Comparison of ENCODE assay signal across 19 mouse cellular contexts in the genomic region with DNA sequence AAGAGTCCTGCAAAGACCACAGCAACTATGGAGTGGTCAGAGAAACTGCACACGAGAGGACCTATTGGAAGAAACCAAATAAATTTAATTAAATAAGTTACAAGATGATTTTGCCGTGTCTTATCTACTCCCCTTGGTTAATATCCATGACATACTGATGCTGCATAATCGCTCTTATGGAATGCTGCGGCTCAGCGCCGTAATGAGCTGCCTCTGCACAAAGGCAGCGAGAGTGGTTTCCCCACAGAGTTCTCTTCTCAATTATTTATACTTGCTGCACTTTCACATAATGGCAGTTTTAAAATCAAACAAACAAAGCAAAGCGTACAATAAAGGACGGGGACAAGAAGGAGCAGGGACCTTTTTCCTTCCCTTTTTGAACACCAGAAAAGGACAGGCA.
DNase-seq lines count a peak whose midpoint lies in the region; ATAC-seq and TF ChIP-seq lines count a peak whose summit lies in the region.
"Had no signal": no experiment of that assay in that cellular context is flagged by ENCODE, and none has a peak within 500 bp of the region (broad histone marks: within the 10 kb centered on the region; RNA-seq: fewer than 3 reads in every experiment).

No protein-coding gene starts in this region.

- no peak overlapping the region for H3K4me3 ChIP-seq in intestine, embryonic 14.5 days (ENCODE audit: low read depth, low read length)
- H3K4me3 ChIP-seq in intestine, postnatal 0 days (ENCODE audit: low read depth, low read length): no peak overlapping the region
- H3K4me3 ChIP-seq in forebrain, embryonic 12.5 days (replicated peaks): no peak overlapping the region
- no peak overlapping the region for H3K4me3 ChIP-seq in hindbrain, embryonic 16.5 days (ENCODE audit: low read length)
- no peak overlapping the region for H3K4me3 ChIP-seq in olfactory bulb, adult 2 months (ENCODE audit: insufficient read depth, low read depth, low read length)
- H3K4me3 ChIP-seq in limb, embryonic 10.5 days: no peak overlapping the region
- H3K4me3 ChIP-seq in kidney, embryonic 16.5 days (ENCODE audit: low read length): no peak overlapping the region
- H3K4me3 ChIP-seq: embryonic facial prominence, embryonic 12.5 days; heart, embryonic 13.5 days; limb, embryonic 12.5 days had no signal

- no peak overlapping the region for H3K4me2 ChIP-seq in intestine, embryonic 14.5 days (ENCODE audit: low read length)
- no peak overlapping the region for H3K4me2 ChIP-seq in intestine, postnatal 0 days (replicated peaks; ENCODE audit: low read depth)
- no peak overlapping the region for H3K4me2 ChIP-seq in forebrain, embryonic 12.5 days
- peak overlapping the region; percentile 7; the same call in 1 of the 2 replicates for H3K4me2 ChIP-seq in hindbrain, embryonic 16.5 days (ENCODE audit: low read length)
- H3K4me2 ChIP-seq in kidney, embryonic 16.5 days (replicated peaks; ENCODE audit: low read depth, low read length): no peak overlapping the region
- H3K4me2 ChIP-seq: embryonic facial prominence, embryonic 12.5 days; heart, embryonic 13.5 days; limb, embryonic 12.5 days had no signal

- no peak for TF ChIP-seq POLR2A in olfactory bulb, adult 2 months (IDR thresholded peaks at IDR 0.05; ENCODE audit: insufficient read depth, low read depth, low read length)

- no peaks in the 10 kb centered on the region for H3K27me3 ChIP-seq in intestine, embryonic 14.5 days (replicated peaks; ENCODE audit: control insufficient read depth, insufficient read depth, low read length)
- H3K27me3 ChIP-seq in intestine, postnatal 0 days (replicated peaks; ENCODE audit: control insufficient read depth, insufficient read depth, low read length): no peaks in the 10 kb centered on the region
- H3K27me3 ChIP-seq in forebrain, embryonic 12.5 days: no peaks in the 10 kb centered on the region; the same call in 1 of the 2 replicates
- H3K27me3 ChIP-seq in hindbrain, embryonic 16.5 days (replicated peaks; ENCODE audit: control insufficient read depth, insufficient read depth, low read length): no peaks in the 10 kb centered on the region
- peaks cover 33% of the 10 kb centered on the region for H3K27me3 ChIP-seq in limb, embryonic 10.5 days (ENCODE audit: low read depth, poor library complexity, severe bottlenecking)
- H3K27me3 ChIP-seq in kidney, embryonic 16.5 days (ENCODE audit: insufficient read depth, low read length): no peaks in the 10 kb centered on the region
- H3K27me3 ChIP-seq: embryonic facial prominence, embryonic 12.5 days; heart, embryonic 13.5 days had no signal

- H3K4me1 ChIP-seq in intestine, embryonic 14.5 days (replicated peaks; ENCODE audit: control insufficient read depth, insufficient read depth, low read length): no peaks in the 10 kb centered on the region
- no peaks in the 10 kb centered on the region for H3K4me1 ChIP-seq in intestine, postnatal 0 days (replicated peaks; ENCODE audit: control insufficient read depth, insufficient read depth, low read length)
- H3K4me1 ChIP-seq in forebrain, embryonic 12.5 days: peaks cover 28% of the 10 kb centered on the region
- H3K4me1 ChIP-seq in hindbrain, embryonic 16.5 days (ENCODE audit: control insufficient read depth, insufficient read depth, low read depth, low read length): peaks cover 6% of the 10 kb centered on the region
- H3K4me1 ChIP-seq in olfactory bulb, adult 2 months (ENCODE audit: control insufficient read depth, insufficient read depth, low read length): peaks cover 20% of the 10 kb centered on the region
- peaks cover 30% of the 10 kb centered on the region for H3K4me1 ChIP-seq in limb, embryonic 10.5 days
- H3K4me1 ChIP-seq in kidney, embryonic 16.5 days (ENCODE audit: insufficient read depth, low read length): peaks cover 21% of the 10 kb centered on the region

- 69% methylated on average over 9 of the region's 9 CpGs for WGBS in intestine, embryonic 14.5 days
- WGBS in intestine, postnatal 0 days: 68% methylated on average over 9 of the region's 9 CpGs
- WGBS in forebrain, embryonic 12.5 days: 19% methylated on average over 9 of the region's 9 CpGs
- WGBS in hindbrain, embryonic 16.5 days: 18% methylated on average over 9 of the region's 9 CpGs
- 21% methylated on average over 9 of the region's 9 CpGs for WGBS in olfactory bulb, adult 2 months
- WGBS in limb, embryonic 10.5 days: 90% methylated on average over 9 of the region's 9 CpGs
- 64% methylated on average over 9 of the region's 9 CpGs for WGBS in kidney, embryonic 16.5 days

- no peaks in the 10 kb centered on the region for H3K9me3 ChIP-seq in intestine, embryonic 14.5 days (ENCODE audit: control insufficient read depth, low read length)
- H3K9me3 ChIP-seq in intestine, postnatal 0 days (ENCODE audit: control insufficient read depth): no peaks in the 10 kb centered on the region
- no peaks in the 10 kb centered on the region for H3K9me3 ChIP-seq in forebrain, embryonic 12.5 days
- no peaks in the 10 kb centered on the region for H3K9me3 ChIP-seq in hindbrain, embryonic 16.5 days (ENCODE audit: control insufficient read depth, low read length)
- H3K9me3 ChIP-seq in limb, embryonic 10.5 days (replicated peaks): no peaks in the 10 kb centered on the region
- H3K9me3 ChIP-seq in kidney, embryonic 16.5 days (ENCODE audit: low read length): no peaks in the 10 kb centered on the region
- H3K9me3 ChIP-seq: embryonic facial prominence, embryonic 12.5 days; heart, embryonic 13.5 days; limb, embryonic 12.5 days had no signal

- no peak for TF ChIP-seq CTCF in intestine, postnatal 0 days (IDR thresholded peaks at IDR 0.05; ENCODE audit: low read depth)
- TF ChIP-seq CTCF in olfactory bulb, adult 2 months (IDR thresholded peaks at IDR 0.05; ENCODE audit: insufficient read depth, low read depth, low read length): no peak

- no peaks in the 10 kb centered on the region for H3K36me3 ChIP-seq in intestine, embryonic 14.5 days (ENCODE audit: control insufficient read depth, insufficient read depth, low read length)
- H3K36me3 ChIP-seq in intestine, postnatal 0 days (ENCODE audit: control insufficient read depth, insufficient read depth): no peaks in the 10 kb centered on the region; the same call in 1 of the 2 replicates
- no peaks in the 10 kb centered on the region for H3K36me3 ChIP-seq in forebrain, embryonic 12.5 days (replicated peaks)
- H3K36me3 ChIP-seq in hindbrain, embryonic 16.5 days (ENCODE audit: control insufficient read depth, insufficient read depth, low read length): no peaks in the 10 kb centered on the region
- no peaks in the 10 kb centered on the region for H3K36me3 ChIP-seq in limb, embryonic 10.5 days
- H3K36me3 ChIP-seq in kidney, embryonic 16.5 days (ENCODE audit: insufficient read depth, low read length): peaks cover 10% of the 10 kb centered on the region; the same call in 1 of the 2 replicates
- H3K36me3 ChIP-seq: embryonic facial prominence, embryonic 12.5 days; limb, embryonic 12.5 days had no signal

- H3K27ac ChIP-seq in intestine, embryonic 14.5 days (ENCODE audit: low read depth): no peak overlapping the region
- no peak overlapping the region for H3K27ac ChIP-seq in intestine, postnatal 0 days (ENCODE audit: low read depth, low read length)
- no peak overlapping the region for H3K27ac ChIP-seq in forebrain, embryonic 12.5 days
- H3K27ac ChIP-seq in hindbrain, embryonic 16.5 days (ENCODE audit: low read depth, low read length): peak overlapping the region; percentile 54; the same call in 1 of the 2 replicates
- peak overlapping the region; percentile 82 for H3K27ac ChIP-seq in olfactory bulb, adult 2 months (ENCODE audit: insufficient read depth, low read depth, low read length)
- no peak overlapping the region for H3K27ac ChIP-seq in limb, embryonic 10.5 days
- no peak overlapping the region for H3K27ac ChIP-seq in kidney, embryonic 16.5 days (ENCODE audit: low read length)
- H3K27ac ChIP-seq: embryonic facial prominence, embryonic 12.5 days; heart, embryonic 13.5 days; limb, embryonic 12.5 days; liver, embryonic 14.5 days had no signal

- peak; percentile 43 for DNase-seq in intestine, embryonic 14.5 days (ENCODE audit: low spot score)
- no peak for DNase-seq in limb, embryonic 10.5 days (ENCODE audit: low spot score)
- DNase-seq: adrenal gland, postnatal 14 days; cerebellum, adult 8-10 months; heart, postnatal 36 days; kidney, adult 11 months; kidney, postnatal 14 days; thymus, adult 18-20 months had no signal

- no peak for ATAC-seq in intestine, embryonic 14.5 days (replicated peaks; ENCODE audit: low FRiP score, low TSS enrichment, low read depth)
- ATAC-seq in intestine, postnatal 0 days: no peak
- peak; percentile 18; the same call in 1 of the 2 replicates for ATAC-seq in forebrain, embryonic 12.5 days (ENCODE audit: low FRiP score)
- ATAC-seq in hindbrain, embryonic 16.5 days: peak; percentile 67; the same call in 1 of the 2 replicates
- ATAC-seq in CD4-positive, CD25-positive, alpha-beta regulatory T cell, adult 4 months: no peak
- ATAC-seq in kidney, embryonic 16.5 days (ENCODE audit: low FRiP score, low TSS enrichment): no peak
- ATAC-seq: lung, postnatal 0 days had no signal

- no peak overlapping the region for H3K9ac ChIP-seq in intestine, embryonic 14.5 days (ENCODE audit: low read length)
- H3K9ac ChIP-seq in intestine, postnatal 0 days (ENCODE audit: low read depth, low read length): no peak overlapping the region
- no peak overlapping the region for H3K9ac ChIP-seq in forebrain, embryonic 12.5 days
- H3K9ac ChIP-seq in hindbrain, embryonic 16.5 days (ENCODE audit: low read depth, low read length): no peak overlapping the region
- H3K9ac ChIP-seq in kidney, embryonic 16.5 days (replicated peaks; ENCODE audit: low read length): no peak overlapping the region
- H3K9ac ChIP-seq: embryonic facial prominence, embryonic 12.5 days; heart, embryonic 13.5 days; limb, embryonic 12.5 days; liver, embryonic 14.5 days had no signal

Comparison
In these comparisons a context has a peak if more than half of its experiments do, and no peak if none do; other contexts are left out.
1. ATAC-seq: peak in forebrain, embryonic 12.5 days (single experiment) and hindbrain, embryonic 16.5 days (single experiment); none in intestine, embryonic 14.5 days (single experiment), intestine, postnatal 0 days (single experiment), CD4-positive, CD25-positive, alpha-beta regulatory T cell, adult 4 months (single experiment) and kidney, embryonic 16.5 days (single experiment).
2. H3K27ac ChIP-seq: peak in hindbrain, embryonic 16.5 days (single experiment) and olfactory bulb, adult 2 months (single experiment); none in intestine, embryonic 14.5 days (single experiment), intestine, postnatal 0 days (single experiment), forebrain, embryonic 12.5 days (single experiment), limb, embryonic 10.5 days (single experiment) and kidney, embryonic 16.5 days (single experiment).